Mouse (Mus musculus) small intestine, adult 2 months (tissue): ENCODE measurements around the gene Ffar4.

Source experiments
- CTCF ChIP-seq: fragments of 200-500 bp; IDR thresholded peaks from 2 replicates; pipeline ENCODE4 v1.5.1; 2012; ENCODE audit warnings: low read depth, mild to moderate bottlenecking, control low read depth, inconsistent platforms, low read length, moderate library complexity, mixed read lengths; ENCODE audit not compliant: insufficient replicate concordance, insufficient read length; ENCODE audit errors: extremely low read depth
- POLR2A ChIP-seq: fragments of 200-500 bp; IDR thresholded peaks from 2 replicates; pipeline ENCODE4 v1.6.1; 2012; ENCODE audit warnings: low read depth, mild to moderate bottlenecking, control low read depth, inconsistent platforms, low read length, moderate library complexity

GRCm38 (mm10) chr19:38156243-38156642, 59.4 kb downstream of the Ffar4 start:
- TF ChIP-seq CTCF (no peak), POLR2A (no peak)
